Mouse (Mus musculus) stomach, embryonic 15.5 days (tissue): ENCODE measurements at regions not wholly inside any gene's neighbourhood (a gene's known extent, or its start where the extent isn't known, plus 50 kb on each side); places are given as distances from the start of the nearest gene placed in this dataset.
A peak's percentile ranks its signal among the peaks of the same experiment; 100 is the strongest.

Experiments used
- ATAC-seq: fragments of 200-750 bp; cut with Nextera tagmentation; 2 replicates; pipeline ENCODE4 v1.8.0; 2017; ENCODE audit warnings: low read depth, moderate number of reproducible peaks, moderate TSS enrichment; ENCODE audit not compliant: insufficient read depth, low FRiP score
- H3K27ac ChIP-seq: fragments of 300-500 bp; sonication (generic); 2 replicates; pipeline ENCODE4 v1.5.1; 2015; ENCODE audit warnings: mild to moderate bottlenecking, inconsistent platforms
- H3K27me3 ChIP-seq: fragments of 300-500 bp; sonication (generic); replicated peaks from 2 replicates; pipeline ENCODE4 v1.6.1; 2015; ENCODE audit warnings: inconsistent platforms
- H3K36me3 ChIP-seq: fragments of 300-500 bp; sonication (generic); 2 replicates; pipeline ENCODE4 v1.6.1; 2015; ENCODE audit warnings: inconsistent platforms
- H3K4me1 ChIP-seq: fragments of 300-500 bp; sonication (generic); 2 replicates; pipeline ENCODE4 v1.6.1; 2015; ENCODE audit warnings: inconsistent platforms
- H3K4me2 ChIP-seq: fragments of 300-500 bp; sonication (generic); 2 replicates; pipeline ENCODE4 v1.6.1; 2015; ENCODE audit warnings: mild to moderate bottlenecking, inconsistent platforms
- H3K4me3 ChIP-seq: fragments of 300-500 bp; sonication (generic); replicated peaks from 2 replicates; pipeline ENCODE4 v1.5.1; 2015; ENCODE audit warnings: inconsistent platforms
- H3K9ac ChIP-seq: fragments of 300-500 bp; sonication (generic); 2 replicates; pipeline ENCODE4 v1.6.1; 2015; ENCODE audit warnings: inconsistent platforms
- H3K9me3 ChIP-seq: fragments of 300-500 bp; sonication (generic); 2 replicates; pipeline ENCODE4 v1.6.1; 2016; ENCODE audit warnings: inconsistent platforms
- WGBS: fragments of 180-500 bp; shearing (Covaris S2); methylation state at CpG from one replicate; pipeline ENCODE4 v1.1.7; 2015; 5-methylcytosine and 5-hydroxymethylcytosine counted together

DNA sequence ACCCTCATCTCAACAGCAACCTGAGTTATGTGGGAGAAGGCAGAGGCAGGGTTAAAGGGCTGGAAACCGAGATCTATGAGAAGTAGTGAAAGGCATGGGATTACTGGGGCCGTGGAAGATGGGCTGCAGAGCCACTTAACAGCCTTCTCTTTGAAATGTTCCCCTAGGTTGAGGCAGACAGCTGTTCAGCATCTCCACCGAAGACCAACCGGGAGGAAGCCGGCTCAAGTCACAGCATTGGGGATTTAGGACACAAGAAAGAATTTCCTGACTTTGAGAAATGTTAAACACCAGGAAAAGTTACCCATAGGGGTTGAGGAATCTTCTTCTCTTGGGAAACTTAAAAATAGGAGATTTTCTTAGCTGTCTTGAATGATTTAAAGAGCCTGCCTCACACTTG, 283.4 kb upstream of the Pard3b start:
- WGBS = 36% methylated on average over 5 of the region's 5 CpGs
- Histone ChIP-seq H3K9ac (no peak overlapping the region), H3K4me1 (peaks cover 9% of the 10 kb centered on the region; the same call in 1 of the 2 replicates), H3K4me3 (no peak overlapping the region), H3K36me3 (no peaks in the 10 kb centered on the region), H3K27me3 (no peaks in the 10 kb centered on the region), H3K4me2 (no peak overlapping the region), H3K9me3 (no peaks in the 10 kb centered on the region), H3K27ac (peak overlapping the region; percentile 80)
- no peak for ATAC-seq

DNA sequence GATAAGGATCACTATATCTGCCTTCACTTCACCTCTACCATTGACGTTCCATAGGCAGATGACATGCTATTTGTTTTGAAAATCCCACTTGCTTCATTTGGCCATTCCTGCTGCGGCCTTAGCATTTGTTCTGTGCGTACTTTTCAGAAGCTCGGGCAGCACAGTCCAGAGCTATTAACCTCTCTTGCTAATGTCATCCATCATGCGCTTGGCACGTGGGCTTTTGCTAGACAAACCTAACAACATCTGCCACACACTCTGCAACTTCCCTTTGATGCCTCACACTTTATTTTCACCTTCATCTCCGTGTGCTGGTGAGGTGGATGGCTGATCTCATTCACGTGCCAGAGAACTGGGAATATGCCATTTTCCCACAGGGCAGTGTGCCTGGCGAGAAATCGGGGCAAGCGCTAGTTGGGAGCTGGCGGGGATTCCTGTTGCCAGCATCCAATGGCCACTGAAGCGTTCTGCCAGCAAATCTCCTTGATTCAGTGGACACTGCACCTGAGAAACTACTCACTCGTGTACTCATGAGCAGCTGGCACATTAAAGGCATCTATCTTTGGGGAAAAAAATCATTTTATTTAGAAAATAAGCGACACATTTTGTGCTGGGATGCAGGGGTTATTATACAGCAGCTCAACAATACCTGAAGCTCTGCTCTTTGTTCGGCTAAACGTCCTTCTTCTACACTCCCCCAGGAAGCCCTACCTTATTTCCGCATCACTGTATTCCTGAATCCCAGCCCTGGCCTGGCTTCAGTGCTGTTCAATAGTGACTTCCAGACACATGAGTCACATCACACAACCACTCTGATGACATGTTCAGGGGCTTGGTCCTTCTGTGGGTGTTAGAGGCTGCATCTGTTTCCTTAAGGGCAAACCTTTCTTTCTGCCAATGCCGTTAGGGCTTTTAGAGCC, 279.4 kb upstream of the Pard3b start:
- Histone ChIP-seq H3K27me3 (no peaks in the 10 kb centered on the region), H3K9ac (no peak overlapping the region), H3K36me3 (no peaks in the 10 kb centered on the region), H3K4me1 (peaks cover 9% of the 10 kb centered on the region; the same call in 1 of the 2 replicates), H3K27ac (no peak overlapping the region), H3K4me2 (no peak overlapping the region), H3K4me3 (no peak overlapping the region), H3K9me3 (no peaks in the 10 kb centered on the region)
- no peak for ATAC-seq
- WGBS = 61% methylated on average over 19 of the region's 19 CpGs

DNA sequence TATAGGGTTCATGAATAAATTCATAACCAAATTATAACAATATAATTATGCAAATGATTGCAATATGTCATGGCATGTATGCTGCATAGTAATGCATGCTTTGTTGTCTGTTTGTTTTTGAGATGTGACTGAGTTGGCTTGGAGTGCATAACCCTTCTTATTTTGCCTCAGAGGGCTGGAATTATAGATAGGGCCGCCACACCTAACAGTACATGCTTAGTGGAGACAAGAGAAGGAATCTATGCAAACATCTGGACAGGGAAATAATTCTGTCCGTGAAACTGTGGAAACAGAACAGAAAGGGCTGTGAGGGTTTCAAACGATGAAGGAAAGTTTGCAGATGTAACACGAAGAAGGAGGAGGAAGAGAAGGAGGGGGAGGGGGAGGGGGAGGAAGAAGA, 266.0 kb upstream of the Pard3b start:
- Histone ChIP-seq H3K27me3 (no peaks in the 10 kb centered on the region), H3K4me1 (peaks cover 4% of the 10 kb centered on the region; the same call in 1 of the 2 replicates), H3K36me3 (no peaks in the 10 kb centered on the region), H3K4me3 (no peak overlapping the region), H3K9me3 (no peaks in the 10 kb centered on the region), H3K9ac (no peak overlapping the region), H3K27ac (no peak overlapping the region), H3K4me2 (no peak overlapping the region)
- ATAC-seq = no peak
- 55% methylated on average over 4 of the region's 4 CpGs for WGBS

DNA sequence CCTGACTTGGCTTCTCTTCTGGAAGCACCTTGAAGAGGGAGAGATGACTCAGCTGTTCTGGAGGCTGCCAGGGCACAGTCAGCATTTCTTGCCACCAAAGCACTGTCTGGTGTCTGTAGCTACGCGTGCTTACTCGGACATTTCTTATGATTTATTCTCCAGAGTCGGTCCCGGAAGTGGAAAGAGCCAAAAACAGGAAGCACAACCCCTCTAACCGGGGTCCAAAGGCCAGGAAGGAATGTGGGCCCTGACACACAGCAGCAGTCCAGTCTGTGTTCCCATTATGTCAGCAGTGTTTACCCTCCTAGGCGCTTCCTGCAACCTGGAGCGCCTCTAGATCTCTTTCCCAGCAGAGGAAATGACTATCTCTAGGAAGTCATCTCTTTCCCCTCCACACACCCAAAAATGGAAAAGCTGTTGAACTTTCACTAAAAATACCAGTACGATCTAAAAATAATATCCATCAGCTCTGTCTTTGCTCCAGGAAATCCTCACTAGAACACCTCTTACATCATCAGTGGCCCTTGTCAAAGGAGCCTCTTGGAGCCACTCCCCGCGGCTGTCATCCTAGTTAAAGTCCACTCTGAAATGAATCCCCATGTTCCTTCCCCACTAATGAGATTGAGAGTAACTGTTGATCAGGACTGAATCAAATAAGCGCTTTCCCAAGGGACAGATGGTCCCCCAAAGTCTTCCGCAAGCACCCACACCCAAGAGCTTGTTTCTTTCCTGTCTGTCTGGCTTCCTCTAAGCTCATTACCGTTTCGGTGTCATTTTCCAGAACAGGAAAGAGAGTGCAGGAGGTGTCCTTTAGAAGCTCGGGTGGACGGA, 264.7 kb upstream of the Pard3b start:
- Histone ChIP-seq H3K4me1 (peaks cover 15% of the 10 kb centered on the region), H3K9ac (no peak overlapping the region), H3K36me3 (no peaks in the 10 kb centered on the region), H3K27me3 (no peaks in the 10 kb centered on the region), H3K27ac (peak overlapping the region; percentile 50; the same call in 1 of the 2 replicates), H3K9me3 (no peaks in the 10 kb centered on the region), H3K4me2 (no peak overlapping the region), H3K4me3 (no peak overlapping the region)
- ATAC-seq = no peak
- 49% methylated on average over 17 of the region's 17 CpGs for WGBS

DNA sequence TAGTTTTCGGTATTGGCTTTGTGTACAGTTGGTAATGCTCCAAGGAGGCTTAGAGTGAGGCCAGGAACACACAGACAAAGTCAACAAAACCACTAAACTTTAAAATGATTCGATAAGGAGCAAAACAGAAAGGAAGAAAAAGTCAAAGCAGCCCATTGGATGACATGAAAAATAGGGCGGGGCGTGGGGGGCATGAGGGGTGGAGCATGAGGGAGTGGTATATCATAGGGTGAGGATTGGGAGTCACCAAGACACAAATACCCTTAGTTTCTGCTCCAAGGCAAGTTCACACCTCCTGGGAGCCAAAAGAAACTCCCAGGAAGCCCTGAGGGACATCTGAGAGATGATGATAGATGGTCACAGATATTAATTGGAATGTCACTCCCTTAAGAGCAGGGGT, 262.2 kb upstream of the Pard3b start:
- Histone ChIP-seq H3K9ac (no peak overlapping the region), H3K4me2 (peak overlapping the region; percentile 38; the same call in 1 of the 2 replicates), H3K4me1 (peaks cover 15% of the 10 kb centered on the region), H3K9me3 (no peaks in the 10 kb centered on the region), H3K27ac (peak overlapping the region; percentile 40; the same call in 1 of the 2 replicates), H3K27me3 (no peaks in the 10 kb centered on the region), H3K36me3 (no peaks in the 10 kb centered on the region), H3K4me3 (no peak overlapping the region)
- ATAC-seq = peak; percentile 19; the same call in 1 of the 2 replicates
- 44% methylated on average over 4 of the region's 4 CpGs for whole genome bisulfite sequencing

DNA sequence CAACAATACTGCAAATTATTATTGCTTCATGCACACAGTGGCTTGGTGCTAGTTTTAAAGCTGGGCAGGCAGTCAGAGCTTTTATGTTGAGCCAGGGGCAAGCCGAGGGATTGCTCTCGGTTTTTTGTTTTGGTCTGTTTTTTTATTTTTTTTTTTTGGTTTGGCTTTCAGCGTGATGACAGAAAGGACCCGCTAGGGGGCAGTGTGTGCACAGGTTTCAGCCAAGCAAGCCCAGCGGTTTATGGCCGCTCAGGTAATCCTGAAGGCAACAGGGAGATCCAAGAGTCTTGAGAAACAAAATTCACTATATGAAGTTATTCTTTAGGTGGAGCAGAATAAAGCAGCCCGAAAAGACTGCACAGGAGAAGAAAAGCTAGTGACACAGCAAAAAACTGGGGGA, 261.6 kb upstream of the Pard3b start:
- Histone ChIP-seq H3K36me3 (no peaks in the 10 kb centered on the region), H3K4me3 (no peak overlapping the region), H3K27ac (no peak overlapping the region), H3K9ac (no peak overlapping the region), H3K27me3 (no peaks in the 10 kb centered on the region), H3K4me1 (peaks cover 15% of the 10 kb centered on the region), H3K9me3 (no peaks in the 10 kb centered on the region), H3K4me2 (peak overlapping the region; percentile 38)
- ATAC-seq = no peak
- 2% methylated on average over 7 of the region's 7 CpGs for WGBS

DNA sequence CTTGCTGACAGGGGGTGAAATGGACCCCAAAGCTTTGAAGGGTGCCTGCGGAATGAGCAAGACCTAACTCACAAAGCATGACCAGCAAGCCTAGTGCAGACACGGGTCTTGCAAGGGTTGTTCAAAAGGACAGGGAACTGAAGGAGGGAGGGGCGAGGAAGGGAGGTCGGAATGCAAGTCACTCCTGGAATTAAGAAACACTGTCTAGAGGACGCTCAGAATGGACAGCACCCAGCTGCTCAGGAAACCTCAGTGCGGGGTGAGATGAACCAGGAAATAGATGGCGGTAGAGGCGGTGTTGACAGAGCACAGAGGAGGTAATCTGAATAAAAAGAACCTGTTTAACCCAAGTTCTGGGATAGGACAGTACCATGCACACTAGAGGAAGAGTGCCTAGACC, 260.4 kb upstream of the Pard3b start:
- Histone ChIP-seq H3K27ac (no peak overlapping the region), H3K4me3 (no peak overlapping the region), H3K27me3 (no peaks in the 10 kb centered on the region), H3K4me1 (peaks cover 15% of the 10 kb centered on the region), H3K36me3 (no peaks in the 10 kb centered on the region), H3K9me3 (no peaks in the 10 kb centered on the region), H3K4me2 (no peak overlapping the region), H3K9ac (no peak overlapping the region)
- WGBS = 39% methylated on average over 8 of the region's 8 CpGs
- ATAC-seq = no peak

DNA sequence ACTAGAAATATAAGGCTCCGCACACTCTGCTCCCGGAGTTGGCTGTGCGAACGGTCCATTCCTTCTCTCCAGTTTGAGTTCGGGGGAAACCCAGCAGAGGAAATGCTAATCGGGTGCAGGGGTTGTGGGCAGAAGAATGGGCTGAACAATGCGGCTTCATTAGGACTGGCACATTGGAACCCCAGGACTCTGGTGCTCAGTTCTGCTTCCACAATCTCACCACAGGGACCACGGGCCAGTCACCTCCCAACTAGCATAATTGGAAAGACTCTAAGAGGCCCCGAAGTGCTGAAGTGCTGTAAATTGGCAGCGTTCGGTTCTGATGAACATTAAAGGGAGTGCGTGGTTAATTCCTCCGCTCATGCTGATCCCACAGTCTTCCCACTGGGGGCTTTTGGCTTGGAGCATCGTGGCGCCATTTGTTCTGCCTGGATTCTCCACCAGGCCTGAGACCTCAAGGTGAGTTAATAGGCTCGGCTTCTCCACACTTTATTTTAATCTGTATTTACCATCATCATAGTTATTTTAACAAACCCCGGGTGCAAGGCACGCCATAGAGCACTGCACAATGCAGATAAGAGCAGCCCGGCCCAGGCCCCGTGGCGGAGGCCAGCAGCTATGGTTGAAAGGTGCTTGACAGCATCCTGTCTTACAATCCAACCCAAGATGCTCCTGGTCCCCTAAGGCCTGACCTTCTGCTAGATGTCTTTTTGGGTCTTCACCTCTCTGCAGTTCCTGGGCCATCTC, 258.7 kb upstream of the Pard3b start:
- Histone ChIP-seq H3K9me3 (no peaks in the 10 kb centered on the region), H3K9ac (no peak overlapping the region), H3K36me3 (no peaks in the 10 kb centered on the region), H3K27ac (no peak overlapping the region), H3K4me1 (peaks cover 15% of the 10 kb centered on the region), H3K27me3 (no peaks in the 10 kb centered on the region), H3K4me3 (no peak overlapping the region), H3K4me2 (no peak overlapping the region)
- 86% methylated on average over 21 of the region's 21 CpGs for WGBS
- ATAC-seq = no peak

DNA sequence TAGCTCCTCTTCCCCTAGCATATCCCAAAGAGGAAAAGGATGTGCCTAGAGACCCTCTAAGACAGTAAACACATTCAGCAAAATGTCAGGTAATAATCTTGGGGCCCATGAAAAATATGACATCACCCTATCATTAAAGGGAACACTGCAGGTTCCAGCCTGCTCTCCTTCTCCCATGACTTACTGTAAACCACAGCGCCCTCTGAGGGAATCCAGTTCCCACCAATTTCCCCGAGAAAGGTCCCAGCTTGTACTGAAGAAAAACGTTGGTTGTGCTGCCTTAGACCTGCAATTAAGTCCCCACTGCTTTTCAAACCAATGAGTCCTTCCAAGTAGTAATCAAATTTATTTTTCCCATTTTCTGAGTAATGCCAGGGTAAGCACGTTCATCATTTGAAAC, 251.0 kb upstream of the Pard3b start:
- Histone ChIP-seq H3K36me3 (no peaks in the 10 kb centered on the region), H3K4me3 (no peak overlapping the region), H3K9me3 (no peaks in the 10 kb centered on the region), H3K4me2 (no peak overlapping the region), H3K27me3 (no peaks in the 10 kb centered on the region), H3K4me1 (no peaks in the 10 kb centered on the region), H3K9ac (no peak overlapping the region), H3K27ac (no peak overlapping the region)
- 31% methylated on average over 4 of the region's 4 CpGs for WGBS
- no peak for ATAC-seq

DNA sequence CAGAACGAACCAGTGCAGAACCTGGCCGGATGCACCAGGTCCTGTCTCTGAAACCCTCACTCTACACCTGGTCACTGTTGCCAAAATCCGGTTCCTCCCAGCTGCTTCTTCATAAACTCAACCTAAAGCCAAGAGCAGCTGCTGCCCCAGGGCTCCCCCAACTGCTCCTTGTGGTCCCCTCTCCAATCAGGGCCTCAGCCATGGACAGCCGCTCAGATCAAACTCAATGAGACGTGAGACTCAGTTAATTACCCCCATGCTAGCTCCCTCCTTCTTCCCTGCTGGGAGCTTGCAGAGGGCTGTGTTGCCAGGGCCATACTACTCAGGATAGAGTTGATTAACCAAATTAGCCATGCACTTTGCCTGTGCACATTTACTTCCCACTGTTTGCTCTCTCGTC, 240.8 kb upstream of the Pard3b start:
- no peaks in the 10 kb centered on the region for H3K27me3 ChIP-seq
- WGBS = 67% methylated on average over 6 of the region's 6 CpGs
- ATAC-seq = no peak
- no peak overlapping the region for H3K9ac ChIP-seq
- H3K9me3 ChIP-seq = no peaks in the 10 kb centered on the region
- H3K4me3 ChIP-seq = no peak overlapping the region
- H3K36me3 ChIP-seq = no peaks in the 10 kb centered on the region
- no peak overlapping the region for H3K4me2 ChIP-seq
- no peaks in the 10 kb centered on the region for H3K4me1 ChIP-seq
- no peak overlapping the region for H3K27ac ChIP-seq

DNA sequence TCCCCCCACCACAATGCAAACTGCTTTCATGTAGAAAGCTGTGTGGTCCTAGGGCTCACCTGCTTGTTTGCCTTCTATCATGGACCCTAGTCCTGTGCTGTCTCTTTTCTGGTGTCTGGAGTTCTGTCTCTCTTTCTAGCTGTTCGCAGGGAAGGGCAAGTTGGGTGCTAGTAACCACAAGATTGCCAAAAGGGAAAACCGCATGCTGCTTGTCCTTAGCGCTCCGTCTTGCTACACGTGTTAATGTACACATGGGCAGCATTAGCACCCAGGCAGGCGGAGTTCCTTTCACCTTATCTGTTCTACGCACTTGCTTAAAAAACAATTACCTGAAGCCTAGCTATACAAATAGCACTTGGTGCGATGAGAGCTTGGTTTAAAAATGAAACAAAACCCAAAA, 236.3 kb upstream of the Pard3b start:
- Histone ChIP-seq H3K9ac (no peak overlapping the region), H3K4me1 (no peaks in the 10 kb centered on the region), H3K4me3 (no peak overlapping the region)

More for the DNA sequence above, 236.3 kb upstream of the Pard3b start:
- H3K27me3 ChIP-seq = no peaks in the 10 kb centered on the region
- H3K36me3 ChIP-seq = no peaks in the 10 kb centered on the region
- ATAC-seq = no peak
- WGBS = 44% methylated on average over 8 of the region's 8 CpGs
- peak overlapping the region; percentile 40 for H3K4me2 ChIP-seq
- H3K27ac ChIP-seq = no peak overlapping the region
- H3K9me3 ChIP-seq = no peaks in the 10 kb centered on the region
